Mouse (Mus musculus): ENCODE data around the gene Lrrfip2.

- TF ChIP-seq CTCF (IDR thresholded peaks at IDR 0.05; ENCODE audit: control insufficient read depth, insufficient read depth, insufficient replicate concordance, low read depth, low read length), result no peak
- TF ChIP-seq POLR2A (IDR thresholded peaks at IDR 0.05; ENCODE audit: control insufficient read depth, low read depth, low read length), result no peak
Observed at GRCm38 (mm10) chr9:111216424-111216823, 99.0 kb downstream of the Lrrfip2 start.

Data from testis, adult 2 months (tissue).